ENCODE assay signal across 9 mouse cellular contexts in the genomic region with DNA sequence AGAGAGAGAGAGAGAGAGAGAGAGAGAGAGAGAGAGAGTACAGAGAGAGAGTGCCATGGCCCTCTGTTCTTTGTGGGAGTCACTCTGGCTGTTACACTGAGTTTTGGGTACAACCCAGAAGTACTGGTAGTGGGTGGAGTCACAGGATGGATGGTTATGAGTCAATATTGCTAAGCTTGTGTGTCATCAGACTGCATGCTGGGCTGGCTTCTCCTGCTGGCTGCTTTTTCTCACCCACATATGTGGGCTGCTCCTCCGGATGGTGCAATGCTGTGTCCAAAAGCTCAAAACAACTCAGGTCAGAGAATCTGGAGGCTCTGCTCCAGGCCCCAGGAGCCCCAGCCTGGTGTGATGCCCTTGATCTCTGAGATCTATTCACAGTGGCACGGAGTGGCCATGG.
DNase-seq lines count a peak whose midpoint lies in the region; ATAC-seq lines count a peak whose summit lies in the region.
"Had no signal": no experiment of that assay in that cellular context is flagged by ENCODE, and none has a peak within 500 bp of the region (broad histone marks: within the 10 kb centered on the region; RNA-seq: fewer than 3 reads in every experiment).

No protein-coding gene starts in this region.

- no peaks in the 10 kb centered on the region for H3K27me3 ChIP-seq in hindbrain, embryonic 14.5 days (ENCODE audit: control insufficient read depth, insufficient read depth, low read length)
- H3K27me3 ChIP-seq: limb, embryonic 12.5 days had no signal

- ATAC-seq in hindbrain, embryonic 14.5 days (ENCODE audit: low FRiP score) = no peak

- peaks cover 30% of the 10 kb centered on the region for H3K4me1 ChIP-seq in hindbrain, embryonic 14.5 days (replicated peaks; ENCODE audit: control insufficient read depth, insufficient read depth, low read length)

- no peak overlapping the region for H3K4me2 ChIP-seq in hindbrain, embryonic 14.5 days (replicated peaks)
- H3K4me2 ChIP-seq: limb, embryonic 12.5 days had no signal

- no peak overlapping the region for H3K9ac ChIP-seq in hindbrain, embryonic 14.5 days
- H3K9ac ChIP-seq: limb, embryonic 12.5 days had no signal

- H3K4me3 ChIP-seq in hindbrain, embryonic 14.5 days (replicated peaks; ENCODE audit: low read length) = no peak overlapping the region
- H3K4me3 ChIP-seq: limb, embryonic 12.5 days had no signal

- H3K9me3 ChIP-seq in hindbrain, embryonic 14.5 days (ENCODE audit: control insufficient read depth, low read length) = no peaks in the 10 kb centered on the region
- H3K9me3 ChIP-seq: limb, embryonic 12.5 days had no signal

- no peaks in the 10 kb centered on the region for H3K36me3 ChIP-seq in hindbrain, embryonic 14.5 days (replicated peaks; ENCODE audit: control insufficient read depth, insufficient read depth)

- H3K27ac ChIP-seq in hindbrain, embryonic 14.5 days = no peak overlapping the region
- H3K27ac ChIP-seq: limb, embryonic 12.5 days had no signal

- DNase-seq in layer of hippocampus, adult 11-12 months (ENCODE audit: low spot score) = peak; percentile 69
- DNase-seq in layer of hippocampus, postnatal 10 days (ENCODE audit: low spot score in 2 of 2) = no peak
- peak; percentile 82 for DNase-seq in adipocyte (ENCODE audit: low spot score)
- peak; percentile 84 for DNase-seq in gonadal fat pad, adult 2 months (ENCODE audit: low read depth)
- peak; percentile 81 for DNase-seq in lung, postnatal 36 days
- DNase-seq in thymus, postnatal 25 days = no peak
- no peak for DNase-seq in thymus, postnatal 10 days (ENCODE audit: low spot score in 2 of 2)
- no peak for DNase-seq in hindbrain, embryonic 14.5 days (ENCODE audit: low spot score)

- 88% methylated on average over 2 of the region's 2 CpGs for WGBS in hindbrain, embryonic 14.5 days

Comparison
In these comparisons a context has a peak if more than half of its experiments do, and no peak if none do; other contexts are left out.
1. DNase-seq: peak in layer of hippocampus, adult 11-12 months (single experiment), adipocyte (single experiment), gonadal fat pad, adult 2 months (single experiment) and lung, postnatal 36 days (single experiment); none in layer of hippocampus, postnatal 10 days (0 of 2), thymus, postnatal 25 days (single experiment), thymus, postnatal 10 days (0 of 2) and hindbrain, embryonic 14.5 days (single experiment).